Mouse (Mus musculus) liver, adult 2 months (tissue): ENCODE data around the gene Arpc1a.

Experiments used
- CTCF ChIP-seq: fragments of 200-500 bp; IDR thresholded peaks from 2 replicates; pipeline ENCODE4 v1.5.1; 2011; ENCODE audit warnings: low read depth, low read length, control low read depth
- POLR2A ChIP-seq: fragments of 200-500 bp; IDR thresholded peaks from 2 replicates; pipeline ENCODE4 v1.6.1; 2011; ENCODE audit warnings: low read length, control low read depth; ENCODE audit not compliant: insufficient read depth; ENCODE audit errors: extremely low read depth

DNA sequence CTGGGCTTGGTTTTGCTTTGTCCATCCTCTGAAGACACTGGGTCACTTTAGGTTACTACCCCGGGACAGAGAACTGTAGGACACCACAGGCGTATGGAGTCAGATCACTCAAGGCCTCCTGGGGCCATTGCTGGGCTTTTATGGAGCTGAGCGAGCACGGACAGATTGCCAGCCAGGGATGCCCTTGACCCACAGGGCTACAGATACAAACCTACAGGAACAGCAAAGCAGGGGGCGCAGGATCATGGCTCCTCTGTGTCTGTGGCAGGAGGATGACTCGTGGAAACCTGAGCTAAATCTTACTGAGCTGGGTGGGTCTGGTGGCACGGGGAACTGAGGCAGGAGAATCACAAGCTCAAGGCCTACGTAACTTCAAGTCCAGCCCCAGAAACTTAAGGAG, 28.9 kb downstream of the Arpc1a start:
- TF ChIP-seq POLR2A (no peak), CTCF (no peak)
